Mouse (Mus musculus) natural killer cell, adult 2 months (primary cell): Measurements from ENCODE around the gene Nlrx1.

ENCODE experiments used
- DNase-seq, 2 experiments: peaks; one replicate each; pipeline ENCODE4 v3.0.0; 2022; ENCODE audit warnings: low spot score in 2 of 2

The Nlrx1 gene

GRCm38 (mm10) chr9:44269077-44269476 is 678 bp upstream of the Nlrx1 start:
- peak; percentile 49 to 64 for DNase-seq

GRCm38 (mm10) chr9:44268027-44268360 is 405 bp downstream of the Nlrx1 start:
- DNase-seq = peak; percentile 82 to 84

GRCm38 (mm10) chr9:44267319-44268026 is 926 bp downstream of the Nlrx1 start:
- no peak for DNase-seq

- DNase-seq = no peak
Measured at GRCm38 (mm10) chr9:44266478-44267226, 1.7 kb downstream of the Nlrx1 start.

GRCm38 (mm10) chr9:44261388-44261787 is 7.0 kb downstream of the Nlrx1 start:
- DNase-seq = no peak

GRCm38 (mm10) chr9:44259014-44259413 is 9.4 kb downstream of the Nlrx1 start:
- no peak for DNase-seq

- DNase-seq = no peak
Measured at GRCm38 (mm10) chr9:44256213-44256612, 12.2 kb downstream of the Nlrx1 start.

GRCm38 (mm10) chr9:44255136-44255521 is 13.3 kb downstream of the Nlrx1 start:
- no peak for DNase-seq

GRCm38 (mm10) chr9:44254508-44255135 is 13.8 kb downstream of the Nlrx1 start:
- no peak for DNase-seq

- no peak for DNase-seq
Measured at GRCm38 (mm10) chr9:44253441-44253840, 15.0 kb downstream of the Nlrx1 start.

GRCm38 (mm10) chr9:44251314-44251713 is 17.1 kb downstream of the Nlrx1 start, which contains the start of gene Pdzd3:
Gene Pdzd3 (minus strand): TSS chr9:44251471.
- no peak for DNase-seq

- DNase-seq = no peak
Measured at GRCm38 (mm10) chr9:44250445-44250844, 18.0 kb downstream of the Nlrx1 start.

- DNase-seq = peak in 1 of 2 experiments; percentile 17
Measured at GRCm38 (mm10) chr9:44249181-44250146, 18.9 kb downstream of the Nlrx1 start.

- DNase-seq = no peak
Measured at GRCm38 (mm10) chr9:44247907-44248306, 20.5 kb downstream of the Nlrx1 start.

GRCm38 (mm10) chr9:44243621-44244020 is 24.8 kb downstream of the Nlrx1 start:
- no peak for DNase-seq

- no peak for DNase-seq
Measured at GRCm38 (mm10) chr9:44241418-44241817, 27.0 kb downstream of the Nlrx1 start.

GRCm38 (mm10) chr9:44240911-44241310 is 27.5 kb downstream of the Nlrx1 start:
- DNase-seq = no peak

- DNase-seq = no peak
Measured at GRCm38 (mm10) chr9:44240399-44240798, 28.0 kb downstream of the Nlrx1 start, which contains the start of gene Ccdc153. Gene Ccdc153 (plus strand): TSS chr9:44240676.

GRCm38 (mm10) chr9:44239447-44239846 is 29.0 kb downstream of the Nlrx1 start:
- peak; percentile 54 to 66 for DNase-seq

- DNase-seq = peak; percentile 47 to 56
Measured at GRCm38 (mm10) chr9:44238501-44239190, 29.8 kb downstream of the Nlrx1 start.

- DNase-seq = peak; percentile 43 to 66
Measured at GRCm38 (mm10) chr9:44237128-44237527, 31.3 kb downstream of the Nlrx1 start.
